Mouse (Mus musculus): ENCODE measurements around the gene Cap2. TPM values are rescaled to one million over a fixed set of nuclear protein-coding genes. Genes with fewer than 3 reads are reported as not detected.
A peak's percentile ranks its signal among the peaks of the same experiment; 100 is the strongest.

The Cap2 gene
- polyA plus RNA-seq, 1 experiment from 2014 or later, result 6.6 TPM

GRCm38 (mm10) chr13:46571961-46572647 lies 70.5 kb downstream of the Cap2 start:
- peak overlapping the region; percentile 80 for H3K27ac ChIP-seq (replicated peaks)
- TF ChIP-seq CTCF (IDR thresholded peaks at IDR 0.05; ENCODE audit: low read depth) (no peak), EP300 (optimal IDR thresholded peaks at IDR 0.05) (peak; percentile 58)

GRCm38 (mm10) chr13:46572648-46573163 lies 71.1 kb downstream of the Cap2 start:
- Histone ChIP-seq H3K9me3 (ENCODE audit: control insufficient read depth, low read length) (no peaks in the 10 kb centered on the region), H3K9ac (ENCODE audit: low read length) (no peak overlapping the region), H3K27ac (replicated peaks) (peak overlapping the region; percentile 80), H3K36me3 (ENCODE audit: control insufficient read depth, insufficient read depth, low read length) (no peaks in the 10 kb centered on the region), H3K4me1 (replicated peaks; ENCODE audit: control insufficient read depth, insufficient read depth) (no peaks in the 10 kb centered on the region), H3K4me2 (replicated peaks; ENCODE audit: low read depth) (peak overlapping the region; percentile 35), H3K27me3 (ENCODE audit: control insufficient read depth, insufficient read depth, low read length) (no peaks in the 10 kb centered on the region), H3K4me3 (ENCODE audit: low read depth, low read length) (no peak overlapping the region)
- DNase-seq (ENCODE audit: low spot score), result no peak
- ATAC-seq (ENCODE audit: low FRiP score, low TSS enrichment), result no peak
- no peak for TF ChIP-seq CTCF (IDR thresholded peaks at IDR 0.05; ENCODE audit: low read depth)
- no peak for TF ChIP-seq EP300 (optimal IDR thresholded peaks at IDR 0.05)
- WGBS, result 22% methylated on average over 9 of the region's 9 CpGs

More at GRCm38 (mm10) chr13:46571961-46572647, 70.5 kb downstream of the Cap2 start:
- peak; percentile 85 for ATAC-seq (ENCODE audit: low FRiP score, low TSS enrichment)
- H3K4me2 ChIP-seq (replicated peaks; ENCODE audit: low read depth), result peak overlapping the region; percentile 35
- H3K9ac ChIP-seq (ENCODE audit: low read length), result no peak overlapping the region
- 34% methylated on average over 11 of the region's 11 CpGs for WGBS
- H3K4me1 ChIP-seq (replicated peaks; ENCODE audit: control insufficient read depth, insufficient read depth), result no peaks in the 10 kb centered on the region
- peak; percentile 42 for DNase-seq (ENCODE audit: low spot score)
- H3K36me3 ChIP-seq (ENCODE audit: control insufficient read depth, insufficient read depth, low read length), result no peaks in the 10 kb centered on the region
- no peaks in the 10 kb centered on the region for H3K9me3 ChIP-seq (ENCODE audit: control insufficient read depth, low read length)
- no peak overlapping the region for H3K4me3 ChIP-seq (ENCODE audit: low read depth, low read length)
- H3K27me3 ChIP-seq (ENCODE audit: control insufficient read depth, insufficient read depth, low read length), result no peaks in the 10 kb centered on the region

GRCm38 (mm10) chr13:46574201-46574600 lies 72.6 kb downstream of the Cap2 start:
- H3K4me1 ChIP-seq (replicated peaks; ENCODE audit: control insufficient read depth, insufficient read depth), result no peaks in the 10 kb centered on the region
- DNase-seq (ENCODE audit: low spot score) (no peak), ATAC-seq (ENCODE audit: low FRiP score, low TSS enrichment) (no peak)
- no peaks in the 10 kb centered on the region for H3K9me3 ChIP-seq (ENCODE audit: control insufficient read depth, low read length)
- TF ChIP-seq EP300 (optimal IDR thresholded peaks at IDR 0.05) (no peak), CTCF (IDR thresholded peaks at IDR 0.05; ENCODE audit: low read depth) (no peak)
- no peak overlapping the region for H3K4me3 ChIP-seq (ENCODE audit: low read depth, low read length)
- H3K4me2 ChIP-seq (replicated peaks; ENCODE audit: low read depth), result no peak overlapping the region
- no peaks in the 10 kb centered on the region for H3K27me3 ChIP-seq (ENCODE audit: control insufficient read depth, insufficient read depth, low read length)
- 77% methylated on average over 5 of the region's 5 CpGs for WGBS
- no peak overlapping the region for H3K27ac ChIP-seq (replicated peaks)
- H3K9ac ChIP-seq (ENCODE audit: low read length), result no peak overlapping the region
- no peaks in the 10 kb centered on the region for H3K36me3 ChIP-seq (ENCODE audit: control insufficient read depth, insufficient read depth, low read length)

GRCm38 (mm10) chr13:46574707-46575106 lies 73.1 kb downstream of the Cap2 start:
- H3K9ac ChIP-seq (ENCODE audit: low read length), result no peak overlapping the region
- no peak overlapping the region for H3K4me2 ChIP-seq (replicated peaks; ENCODE audit: low read depth)
- no peaks in the 10 kb centered on the region for H3K36me3 ChIP-seq (ENCODE audit: control insufficient read depth, insufficient read depth, low read length)
- WGBS, result 86% methylated on average over 4 of the region's 4 CpGs
- H3K4me1 ChIP-seq (replicated peaks; ENCODE audit: control insufficient read depth, insufficient read depth), result no peaks in the 10 kb centered on the region
- DNase-seq (ENCODE audit: low spot score) (no peak), ATAC-seq (ENCODE audit: low FRiP score, low TSS enrichment) (no peak)
- no peaks in the 10 kb centered on the region for H3K27me3 ChIP-seq (ENCODE audit: control insufficient read depth, insufficient read depth, low read length)
- no peak overlapping the region for H3K4me3 ChIP-seq (ENCODE audit: low read depth, low read length)
- no peak overlapping the region for H3K27ac ChIP-seq (replicated peaks)
- TF ChIP-seq CTCF (IDR thresholded peaks at IDR 0.05; ENCODE audit: low read depth) (no peak), EP300 (optimal IDR thresholded peaks at IDR 0.05) (no peak)
- H3K9me3 ChIP-seq (ENCODE audit: control insufficient read depth, low read length), result no peaks in the 10 kb centered on the region

GRCm38 (mm10) chr13:46584860-46585259 lies 83.2 kb downstream of the Cap2 start:
- no peak for ATAC-seq (ENCODE audit: low FRiP score, low TSS enrichment)
- TF ChIP-seq CTCF (IDR thresholded peaks at IDR 0.05; ENCODE audit: low read depth) (no peak), EP300 (optimal IDR thresholded peaks at IDR 0.05) (no peak)
- Histone ChIP-seq H3K9me3 (ENCODE audit: control insufficient read depth, low read length) (no peaks in the 10 kb centered on the region), H3K4me1 (replicated peaks; ENCODE audit: control insufficient read depth, insufficient read depth) (no peaks in the 10 kb centered on the region), H3K36me3 (ENCODE audit: control insufficient read depth, insufficient read depth, low read length) (no peaks in the 10 kb centered on the region), H3K4me3 (ENCODE audit: low read depth, low read length) (no peak overlapping the region), H3K27me3 (ENCODE audit: control insufficient read depth, insufficient read depth, low read length) (no peaks in the 10 kb centered on the region), H3K9ac (ENCODE audit: low read length) (no peak overlapping the region), H3K4me2 (replicated peaks; ENCODE audit: low read depth) (no peak overlapping the region), H3K27ac (replicated peaks) (no peak overlapping the region)
- 66% methylated on average over 7 of the region's 7 CpGs for WGBS
- no peak for DNase-seq (ENCODE audit: low spot score)

GRCm38 (mm10) chr13:46587717-46588289 lies 86.2 kb downstream of the Cap2 start:
- DNase-seq (ENCODE audit: low spot score), result no peak
- TF ChIP-seq EP300 (optimal IDR thresholded peaks at IDR 0.05) (no peak), CTCF (IDR thresholded peaks at IDR 0.05; ENCODE audit: low read depth) (no peak)

More at GRCm38 (mm10) chr13:46587717-46588289, 86.2 kb downstream of the Cap2 start:
- H3K36me3 ChIP-seq (ENCODE audit: control insufficient read depth, insufficient read depth, low read length), result no peaks in the 10 kb centered on the region
- 83% methylated on average over 17 of the region's 17 CpGs for WGBS
- ATAC-seq (ENCODE audit: low FRiP score, low TSS enrichment), result no peak
- H3K4me3 ChIP-seq (ENCODE audit: low read depth, low read length), result no peak overlapping the region
- no peak overlapping the region for H3K9ac ChIP-seq (ENCODE audit: low read length)
- H3K9me3 ChIP-seq (ENCODE audit: control insufficient read depth, low read length), result no peaks in the 10 kb centered on the region
- no peak overlapping the region for H3K4me2 ChIP-seq (replicated peaks; ENCODE audit: low read depth)
- no peak overlapping the region for H3K27ac ChIP-seq (replicated peaks)
- H3K27me3 ChIP-seq (ENCODE audit: control insufficient read depth, insufficient read depth, low read length), result no peaks in the 10 kb centered on the region
- no peaks in the 10 kb centered on the region for H3K4me1 ChIP-seq (replicated peaks; ENCODE audit: control insufficient read depth, insufficient read depth)
